Mouse (Mus musculus): ENCODE measurements around the gene Olfr187. TPM values are rescaled to one million over a fixed set of nuclear protein-coding genes. Genes with fewer than 3 reads are reported as not detected.

The Olfr187 gene
- polyA plus RNA-seq, 1 experiment, result not detected

GRCm38 (mm10) chr16:59048860-59049259 is 9.3 kb upstream of the Olfr187 start:
- Histone ChIP-seq H3ac (ENCODE audit: control insufficient read depth, insufficient read length) (no peak overlapping the region), H3K36me3 (ENCODE audit: control insufficient read depth, insufficient read depth) (no peaks in the 10 kb centered on the region), H3K4me3 (no peak overlapping the region), H3K4me2 (ENCODE audit: low read depth) (no peak overlapping the region), H3K79me2 (ENCODE audit: control insufficient read depth, insufficient read depth) (no peaks in the 10 kb centered on the region), H3K27me3 (ENCODE audit: control insufficient read depth, insufficient read depth, insufficient read length) (no peaks in the 10 kb centered on the region)
- TF ChIP-seq REST (IDR thresholded peaks at IDR 0.05; ENCODE audit: insufficient read depth, insufficient read length) (no peak), MYOG (IDR thresholded peaks at IDR 0.05; ENCODE audit: control insufficient read depth in 1 of 3, insufficient read depth in 1 of 3, insufficient read length in 2 of 3, low read depth in 2 of 3) (no peak), CEBPB (IDR thresholded peaks at IDR 0.05; ENCODE audit: insufficient read depth, poor library complexity, severe bottlenecking) (no peak), E2F4 (IDR thresholded peaks at IDR 0.05; ENCODE audit: insufficient read depth) (no peak), MYOD1 (IDR thresholded peaks at IDR 0.05; ENCODE audit: control insufficient read depth in 1 of 3, insufficient read length in 2 of 3, low read depth in 2 of 3) (no peak), SRF (IDR thresholded peaks at IDR 0.05; ENCODE audit: control insufficient read depth, insufficient read length, low read depth) (no peak), MAX (IDR thresholded peaks at IDR 0.05; ENCODE audit: low read depth) (no peak), USF1 (IDR thresholded peaks at IDR 0.05; ENCODE audit: low read depth) (no peak), POLR2A (IDR thresholded peaks at IDR 0.05; ENCODE audit: insufficient read length, low read depth) (no peak), POLR2AphosphoS2 (IDR thresholded peaks at IDR 0.05; ENCODE audit: insufficient read length, low read depth) (no peak), TCF12 (IDR thresholded peaks at IDR 0.05; ENCODE audit: insufficient read depth, poor library complexity, severe bottlenecking) (no peak), TCF3 (IDR thresholded peaks at IDR 0.05; ENCODE audit: insufficient read length, low read depth) (no peak)

DNA sequence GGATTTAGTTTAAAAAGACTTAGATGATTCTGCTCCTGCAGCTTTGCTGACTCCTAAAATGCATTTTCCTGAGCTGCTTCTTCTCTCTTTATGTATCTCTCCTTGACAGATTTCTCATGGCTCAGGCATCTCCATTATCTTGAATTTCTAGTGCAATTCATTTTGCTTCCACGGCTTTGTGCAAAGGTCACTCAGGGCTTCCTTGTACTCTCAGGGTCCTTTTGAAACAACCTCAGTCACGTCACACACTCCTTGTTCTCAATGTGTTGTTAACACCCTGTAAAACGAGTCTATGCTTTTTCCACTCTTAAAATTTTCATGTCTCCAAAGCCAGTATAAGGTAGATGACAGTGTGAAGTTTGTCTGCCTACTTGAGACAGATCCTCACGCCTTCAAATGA is 8.0 kb upstream of the Olfr187 start:
- H3K36me3 ChIP-seq (ENCODE audit: control insufficient read depth, insufficient read depth), result no peaks in the 10 kb centered on the region
- H3ac ChIP-seq (ENCODE audit: control insufficient read depth, insufficient read length), result no peak overlapping the region
- no peaks in the 10 kb centered on the region for H3K79me2 ChIP-seq (ENCODE audit: control insufficient read depth, insufficient read depth)
- no peak overlapping the region for H3K4me3 ChIP-seq
- TF ChIP-seq POLR2A (IDR thresholded peaks at IDR 0.05; ENCODE audit: insufficient read length, low read depth) (no peak), TCF3 (IDR thresholded peaks at IDR 0.05; ENCODE audit: insufficient read length, low read depth) (no peak), MYOG (IDR thresholded peaks at IDR 0.05; ENCODE audit: control insufficient read depth in 1 of 3, insufficient read depth in 1 of 3, insufficient read length in 2 of 3, low read depth in 2 of 3) (no peak), MAX (IDR thresholded peaks at IDR 0.05; ENCODE audit: low read depth) (no peak), CEBPB (IDR thresholded peaks at IDR 0.05; ENCODE audit: insufficient read depth, poor library complexity, severe bottlenecking) (no peak)
- no peaks in the 10 kb centered on the region for H3K27me3 ChIP-seq (ENCODE audit: control insufficient read depth, insufficient read depth, insufficient read length)
- no peak overlapping the region for H3K4me2 ChIP-seq (ENCODE audit: low read depth)

DNA sequence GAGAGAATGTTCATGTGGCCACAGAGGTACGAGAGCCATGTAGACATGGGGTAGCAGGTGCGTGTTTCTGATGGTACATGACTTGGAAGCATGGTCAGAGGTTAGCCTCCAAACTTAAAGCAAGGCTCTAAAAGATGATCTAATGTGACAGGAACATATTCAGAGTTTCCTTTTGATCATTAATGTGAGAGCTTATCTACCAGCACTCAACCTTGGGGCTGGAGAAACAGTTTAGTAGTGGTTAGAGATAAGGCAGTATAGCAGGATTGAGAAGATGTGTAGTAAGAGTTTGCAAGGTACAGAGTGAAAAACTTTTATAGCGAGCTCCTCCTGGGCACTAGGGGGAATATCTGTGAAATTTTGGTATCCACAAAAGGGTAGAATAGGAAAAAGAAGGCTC is 6.3 kb upstream of the Olfr187 start:
- H3K4me2 ChIP-seq (ENCODE audit: low read depth), result no peak overlapping the region
- H3ac ChIP-seq (ENCODE audit: control insufficient read depth, insufficient read length), result no peak overlapping the region
- no peaks in the 10 kb centered on the region for H3K36me3 ChIP-seq (ENCODE audit: control insufficient read depth, insufficient read depth)
- H3K79me2 ChIP-seq (ENCODE audit: control insufficient read depth, insufficient read depth), result no peaks in the 10 kb centered on the region
- no peaks in the 10 kb centered on the region for H3K27me3 ChIP-seq (ENCODE audit: control insufficient read depth, insufficient read depth, insufficient read length)
- H3K4me3 ChIP-seq, result no peak overlapping the region
- TF ChIP-seq MAX (IDR thresholded peaks at IDR 0.05; ENCODE audit: low read depth), result no peak

DNA sequence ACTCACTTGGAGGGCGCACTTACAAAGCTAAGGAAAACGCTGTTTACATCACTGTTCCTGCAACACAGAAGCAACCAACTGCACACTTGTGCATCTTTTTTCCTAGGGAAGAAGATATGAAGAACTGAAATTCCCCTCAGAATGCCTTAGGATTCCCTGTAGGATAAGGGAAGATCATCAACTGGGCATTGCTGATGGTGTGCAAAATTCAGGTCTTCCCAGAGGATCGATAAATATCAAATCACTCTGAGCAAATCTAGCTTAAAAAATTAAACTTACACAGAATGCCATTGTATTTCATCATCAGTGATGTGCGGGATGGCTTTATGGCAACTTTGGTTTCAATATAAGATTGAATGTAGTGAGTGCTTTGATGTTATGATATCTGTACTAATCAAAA is 9.4 kb downstream of the Olfr187 start, which contains the start of gene Olfr186:
TSS of gene Olfr186 (minus strand) at position 101 of the 400 bp plus-strand sequence.
- no peak for TF ChIP-seq MYOG (IDR thresholded peaks at IDR 0.05; ENCODE audit: control insufficient read depth in 1 of 3, insufficient read depth in 1 of 3, insufficient read length in 2 of 3, low read depth in 2 of 3)
- TF ChIP-seq MYOD1 (IDR thresholded peaks at IDR 0.05; ENCODE audit: control insufficient read depth in 1 of 3, insufficient read length in 2 of 3, low read depth in 2 of 3), result no peak
- TF ChIP-seq REST (IDR thresholded peaks at IDR 0.05; ENCODE audit: insufficient read depth, insufficient read length), result no peak
- TF ChIP-seq TCF3 (IDR thresholded peaks at IDR 0.05; ENCODE audit: insufficient read length, low read depth), result no peak
- Histone ChIP-seq H3K79me2 (ENCODE audit: control insufficient read depth, insufficient read depth) (no peaks in the 10 kb centered on the region), H3ac (ENCODE audit: control insufficient read depth, insufficient read length) (no peak within 1 kb of the TSS), H3K36me3 (ENCODE audit: control insufficient read depth, insufficient read depth) (no peaks in the 10 kb centered on the region), H3K4me3 (no peak within 1 kb of the TSS), H3K27me3 (ENCODE audit: control insufficient read depth, insufficient read depth, insufficient read length) (no peaks in the 10 kb centered on the region), H3K4me2 (ENCODE audit: low read depth) (no peak within 1 kb of the TSS)

DNA sequence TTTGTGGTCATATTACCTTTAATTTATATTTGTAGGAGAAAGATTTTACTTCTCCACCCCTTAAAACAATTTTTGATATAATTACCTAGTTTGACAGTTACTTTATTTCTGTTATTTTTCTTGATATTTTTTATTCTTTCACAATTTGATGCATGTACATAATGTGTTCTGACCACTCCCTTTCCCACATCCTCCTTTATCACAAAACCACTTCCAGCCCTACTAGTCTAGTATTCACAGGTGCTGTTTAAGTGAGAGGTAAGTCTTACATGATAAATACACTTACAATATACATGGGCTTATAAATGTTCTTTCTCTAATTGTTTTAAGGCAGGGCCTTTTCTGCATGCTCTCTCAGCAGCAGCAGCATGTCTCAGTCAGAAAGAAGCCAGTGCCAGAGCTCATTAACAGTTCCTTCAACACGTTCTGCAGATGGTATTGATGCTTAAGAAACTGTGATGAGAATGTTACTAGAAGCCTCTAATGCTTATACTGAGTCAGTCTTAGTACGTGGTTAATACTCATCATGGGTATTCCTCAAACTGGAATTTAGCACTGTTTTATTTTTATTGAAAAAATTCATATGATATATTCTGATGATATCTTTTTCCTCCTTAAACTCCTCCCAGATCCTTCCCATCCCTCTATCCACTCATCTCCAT is 26.1 kb downstream of the Olfr187 start:
- Histone ChIP-seq H3K79me2 (ENCODE audit: control insufficient read depth, insufficient read depth) (no peaks in the 10 kb centered on the region), H3K36me3 (ENCODE audit: control insufficient read depth, insufficient read depth) (no peaks in the 10 kb centered on the region), H3K4me3 (no peak overlapping the region), H3K27me3 (ENCODE audit: control insufficient read depth, insufficient read depth, insufficient read length) (no peaks in the 10 kb centered on the region), H3ac (ENCODE audit: control insufficient read depth, insufficient read length) (no peak overlapping the region), H3K4me2 (ENCODE audit: low read depth) (no peak overlapping the region)
- TF ChIP-seq TCF12 (IDR thresholded peaks at IDR 0.05; ENCODE audit: insufficient read depth, poor library complexity, severe bottlenecking) (no peak), REST (IDR thresholded peaks at IDR 0.05; ENCODE audit: insufficient read depth, insufficient read length) (no peak), SRF (IDR thresholded peaks at IDR 0.05; ENCODE audit: control insufficient read depth, insufficient read length, low read depth) (no peak), POLR2A (IDR thresholded peaks at IDR 0.05; ENCODE audit: insufficient read length, low read depth) (no peak), E2F4 (IDR thresholded peaks at IDR 0.05; ENCODE audit: insufficient read depth) (no peak), CEBPB (IDR thresholded peaks at IDR 0.05; ENCODE audit: insufficient read depth, poor library complexity, severe bottlenecking) (no peak), TCF3 (IDR thresholded peaks at IDR 0.05; ENCODE audit: insufficient read length, low read depth) (no peak), POLR2AphosphoS2 (IDR thresholded peaks at IDR 0.05; ENCODE audit: insufficient read length, low read depth) (no peak), MYOD1 (IDR thresholded peaks at IDR 0.05; ENCODE audit: control insufficient read depth in 1 of 3, insufficient read length in 2 of 3, low read depth in 2 of 3) (no peak), USF1 (IDR thresholded peaks at IDR 0.05; ENCODE audit: low read depth) (no peak), MAX (IDR thresholded peaks at IDR 0.05; ENCODE audit: low read depth) (no peak), MYOG (IDR thresholded peaks at IDR 0.05; ENCODE audit: control insufficient read depth in 1 of 3, insufficient read depth in 1 of 3, insufficient read length in 2 of 3, low read depth in 2 of 3) (no peak)

All from myocyte (in vitro differentiated cells).